Mouse (Mus musculus): Measurements from ENCODE around the gene Rangap1. TPM values are rescaled to one million over a fixed set of nuclear protein-coding genes. Genes with fewer than 3 reads are reported as not detected.

Gene Rangap1
- polyA plus RNA-seq, 1 experiment from 2014 or later = 166 TPM

GRCm38 (mm10) chr15:81729792-81730635 lies 15.3 kb downstream of the Rangap1 start:
- H3K27me3 ChIP-seq (ENCODE audit: insufficient read depth, poor library complexity, severe bottlenecking) = no peaks in the 10 kb centered on the region
- H3K4me1 ChIP-seq (replicated peaks) = peaks cover 25% of the 10 kb centered on the region
- no peaks in the 10 kb centered on the region for H3K9me3 ChIP-seq
- H3K36me3 ChIP-seq = peaks cover 20% of the 10 kb centered on the region
- H3K4me3 ChIP-seq = peak overlapping the region; percentile 89
- peak; percentile 99 for DNase-seq (ENCODE audit: low spot score)
- peak overlapping the region; percentile 92 for H3K27ac ChIP-seq
- WGBS = 5% methylated on average over 41 of the region's 41 CpGs

GRCm38 (mm10) chr15:81729241-81729791 lies 16.0 kb downstream of the Rangap1 start:
- peaks cover 25% of the 10 kb centered on the region for H3K4me1 ChIP-seq (replicated peaks)
- H3K27ac ChIP-seq = peak overlapping the region; percentile 92
- H3K27me3 ChIP-seq (ENCODE audit: insufficient read depth, poor library complexity, severe bottlenecking) = no peaks in the 10 kb centered on the region
- DNase-seq (ENCODE audit: low spot score) = peak; percentile 18
- under 1% methylated on average over 49 of the region's 49 CpGs for WGBS
- no peaks in the 10 kb centered on the region for H3K9me3 ChIP-seq
- peak overlapping the region; percentile 89 for H3K4me3 ChIP-seq
- peaks cover 27% of the 10 kb centered on the region for H3K36me3 ChIP-seq

GRCm38 (mm10) chr15:81725965-81726364 lies 19.4 kb downstream of the Rangap1 start:
- Histone ChIP-seq H3K36me3 (peaks cover 60% of the 10 kb centered on the region), H3K27me3 (ENCODE audit: insufficient read depth, poor library complexity, severe bottlenecking) (no peaks in the 10 kb centered on the region), H3K27ac (no peak overlapping the region), H3K9me3 (no peaks in the 10 kb centered on the region), H3K4me1 (replicated peaks) (peaks cover 25% of the 10 kb centered on the region), H3K4me3 (no peak overlapping the region)
- 91% methylated on average over 8 of the region's 8 CpGs for WGBS
- no peak for DNase-seq (ENCODE audit: low spot score)

- 92% methylated on average over 11 of the region's 11 CpGs for WGBS
- H3K36me3 ChIP-seq = peaks cover 84% of the 10 kb centered on the region
- peaks cover 23% of the 10 kb centered on the region for H3K4me1 ChIP-seq (replicated peaks)
- H3K27me3 ChIP-seq (ENCODE audit: insufficient read depth, poor library complexity, severe bottlenecking) = no peaks in the 10 kb centered on the region
- H3K9me3 ChIP-seq = no peaks in the 10 kb centered on the region
- no peak overlapping the region for H3K27ac ChIP-seq
- DNase-seq (ENCODE audit: low spot score) = no peak
- H3K4me3 ChIP-seq = no peak overlapping the region
Measured at GRCm38 (mm10) chr15:81723653-81724052, 21.7 kb downstream of the Rangap1 start.

GRCm38 (mm10) chr15:81722361-81722760 lies 23.0 kb downstream of the Rangap1 start:
- no peak for DNase-seq (ENCODE audit: low spot score)
- H3K27me3 ChIP-seq (ENCODE audit: insufficient read depth, poor library complexity, severe bottlenecking) = no peaks in the 10 kb centered on the region
- H3K27ac ChIP-seq = no peak overlapping the region
- H3K4me1 ChIP-seq (replicated peaks) = peaks cover 14% of the 10 kb centered on the region
- no peaks in the 10 kb centered on the region for H3K9me3 ChIP-seq
- no peak overlapping the region for H3K4me3 ChIP-seq
- WGBS = 93% methylated on average over 5 of the region's 5 CpGs
- H3K36me3 ChIP-seq = peaks cover 97% of the 10 kb centered on the region

GRCm38 (mm10) chr15:81719139-81719531 lies 26.2 kb downstream of the Rangap1 start:
- no peak overlapping the region for H3K4me3 ChIP-seq
- no peaks in the 10 kb centered on the region for H3K9me3 ChIP-seq
- H3K27ac ChIP-seq = no peak overlapping the region
- H3K36me3 ChIP-seq = peaks cover 95% of the 10 kb centered on the region
- no peak for DNase-seq (ENCODE audit: low spot score)
- 90% methylated on average over 6 of the region's 6 CpGs for WGBS
- no peaks in the 10 kb centered on the region for H3K27me3 ChIP-seq (ENCODE audit: insufficient read depth, poor library complexity, severe bottlenecking)
- H3K4me1 ChIP-seq (replicated peaks) = 0 out of 2 replicates have a peak, but pooled peaks cover 5% of the 10 kb centered on the region

- Histone ChIP-seq H3K4me3 (no peak overlapping the region), H3K27me3 (ENCODE audit: insufficient read depth, poor library complexity, severe bottlenecking) (no peaks in the 10 kb centered on the region), H3K9me3 (no peaks in the 10 kb centered on the region), H3K27ac (no peak overlapping the region), H3K4me1 (replicated peaks) (0 out of 2 replicates have a peak, but pooled peaks cover 5% of the 10 kb centered on the region), H3K36me3 (peaks cover 95% of the 10 kb centered on the region)
- WGBS = 89% methylated on average over 9 of the region's 9 CpGs
- no peak for DNase-seq (ENCODE audit: low spot score)
Measured at GRCm38 (mm10) chr15:81718336-81719138, 26.8 kb downstream of the Rangap1 start.

- DNase-seq (ENCODE audit: low spot score) = no peak
- Histone ChIP-seq H3K36me3 (peaks cover 95% of the 10 kb centered on the region), H3K27me3 (ENCODE audit: insufficient read depth, poor library complexity, severe bottlenecking) (no peaks in the 10 kb centered on the region), H3K27ac (no peak overlapping the region), H3K4me3 (no peak overlapping the region), H3K4me1 (replicated peaks) (0 out of 2 replicates have a peak, but pooled peaks cover 5% of the 10 kb centered on the region), H3K9me3 (no peaks in the 10 kb centered on the region)
- 91% methylated on average over 6 of the region's 6 CpGs for WGBS
Measured at GRCm38 (mm10) chr15:81713742-81714141, 31.6 kb downstream of the Rangap1 start.

- Histone ChIP-seq H3K36me3 (peaks cover 95% of the 10 kb centered on the region), H3K4me3 (no peak overlapping the region), H3K27ac (no peak overlapping the region), H3K27me3 (ENCODE audit: insufficient read depth, poor library complexity, severe bottlenecking) (no peaks in the 10 kb centered on the region), H3K9me3 (no peaks in the 10 kb centered on the region), H3K4me1 (replicated peaks) (no peaks in the 10 kb centered on the region)
- DNase-seq (ENCODE audit: low spot score) = no peak
- 75% methylated on average over 4 of the region's 4 CpGs for WGBS
Measured at GRCm38 (mm10) chr15:81710801-81711200, 34.5 kb downstream of the Rangap1 start.

- Histone ChIP-seq H3K9me3 (no peaks in the 10 kb centered on the region), H3K4me3 (no peak overlapping the region), H3K27ac (no peak overlapping the region), H3K27me3 (ENCODE audit: insufficient read depth, poor library complexity, severe bottlenecking) (no peaks in the 10 kb centered on the region), H3K4me1 (replicated peaks) (no peaks in the 10 kb centered on the region), H3K36me3 (peaks cover 96% of the 10 kb centered on the region)
- WGBS = 95% methylated on average over 1 of the region's 1 CpGs
- no peak for DNase-seq (ENCODE audit: low spot score)
Measured at GRCm38 (mm10) chr15:81709686-81710085, 35.6 kb downstream of the Rangap1 start.

GRCm38 (mm10) chr15:81708991-81709390 lies 36.3 kb downstream of the Rangap1 start:
- H3K36me3 ChIP-seq = peaks cover 100% of the 10 kb centered on the region
- H3K9me3 ChIP-seq = no peaks in the 10 kb centered on the region
- no peaks in the 10 kb centered on the region for H3K4me1 ChIP-seq (replicated peaks)
- no peak for DNase-seq (ENCODE audit: low spot score)
- H3K27ac ChIP-seq = no peak overlapping the region
- no peaks in the 10 kb centered on the region for H3K27me3 ChIP-seq (ENCODE audit: insufficient read depth, poor library complexity, severe bottlenecking)
- 92% methylated on average over 11 of the region's 11 CpGs for WGBS
- H3K4me3 ChIP-seq = no peak overlapping the region

GRCm38 (mm10) chr15:81703094-81703489 lies 42.2 kb downstream of the Rangap1 start:
- WGBS = 90% methylated on average over 3 of the region's 3 CpGs
- DNase-seq (ENCODE audit: low spot score) = no peak
- no peaks in the 10 kb centered on the region for H3K4me1 ChIP-seq (replicated peaks)
- H3K27me3 ChIP-seq (ENCODE audit: insufficient read depth, poor library complexity, severe bottlenecking) = no peaks in the 10 kb centered on the region
- H3K36me3 ChIP-seq = peaks cover 65% of the 10 kb centered on the region
- no peak overlapping the region for H3K4me3 ChIP-seq
- no peaks in the 10 kb centered on the region for H3K9me3 ChIP-seq
- H3K27ac ChIP-seq = no peak overlapping the region

Data from hindbrain, embryonic 10.5 days (tissue).